Mouse (Mus musculus): ENCODE measurements around the gene Gm20388.

The Gm20388 gene

DNA sequence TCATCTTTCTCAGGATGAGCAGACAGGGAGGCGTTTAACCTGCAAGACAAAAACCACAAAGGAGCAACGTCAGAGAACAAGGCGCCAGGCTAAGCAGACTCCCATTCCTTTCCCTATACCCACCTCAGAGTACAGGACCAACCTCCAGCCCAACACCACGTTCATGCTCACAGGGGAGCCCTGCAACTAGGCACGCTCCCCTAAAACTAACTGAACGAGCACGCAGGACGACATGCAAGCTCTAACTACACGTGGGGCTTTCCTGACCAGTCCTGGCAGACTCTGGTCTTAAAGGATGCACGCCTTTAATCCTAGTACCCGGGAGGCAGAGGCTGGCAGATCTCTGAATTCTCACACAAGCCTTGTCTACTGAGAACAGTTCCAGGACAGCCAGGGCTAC, 1910.7 kb downstream of the Gm20388 start:
- in situ Hi-C loops (cut with MboI, MseI): no loop called here

DNA sequence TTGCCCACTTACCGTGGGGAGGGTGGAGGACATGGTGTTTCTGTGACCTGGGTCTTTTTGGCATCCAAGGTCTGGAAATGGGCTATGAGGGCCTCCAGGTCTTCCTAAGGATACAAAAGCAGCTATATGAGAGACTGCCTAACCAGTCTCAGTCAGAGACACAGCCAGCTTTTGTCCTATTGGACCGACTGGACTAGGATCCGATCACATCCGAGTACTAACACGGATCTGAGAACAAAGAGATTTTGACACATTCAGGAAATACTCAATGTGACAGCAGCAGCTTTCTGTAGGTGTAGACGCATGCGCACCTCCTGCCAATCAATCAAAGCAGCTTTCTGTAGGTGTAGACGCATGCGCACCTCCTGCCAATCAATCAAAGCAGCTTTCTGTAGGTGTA, 1911.1 kb downstream of the Gm20388 start:
- in situ Hi-C loops (cut with MboI, MseI): no loop called here

DNA sequence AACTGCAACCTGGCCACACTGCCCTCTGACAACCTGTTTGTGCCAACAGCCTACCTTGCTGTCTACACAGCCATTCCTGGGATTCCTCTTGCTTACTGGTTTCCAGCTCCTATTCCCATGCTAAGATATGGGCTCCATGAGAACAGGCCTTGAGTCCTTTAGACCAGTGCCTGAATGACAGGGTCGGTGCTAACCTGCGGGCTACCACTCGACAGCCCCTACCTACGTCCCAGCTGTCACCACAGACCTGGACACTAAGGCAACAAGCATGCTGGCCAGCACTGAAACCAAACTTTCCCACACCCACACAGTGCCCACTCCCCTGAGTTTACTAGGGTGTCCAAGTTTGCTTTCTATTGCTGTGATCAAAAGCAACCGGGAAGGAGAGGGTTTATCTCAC, 1917.1 kb downstream of the Gm20388 start:
- in situ Hi-C loops (cut with MboI, MseI): no loop called here

DNA sequence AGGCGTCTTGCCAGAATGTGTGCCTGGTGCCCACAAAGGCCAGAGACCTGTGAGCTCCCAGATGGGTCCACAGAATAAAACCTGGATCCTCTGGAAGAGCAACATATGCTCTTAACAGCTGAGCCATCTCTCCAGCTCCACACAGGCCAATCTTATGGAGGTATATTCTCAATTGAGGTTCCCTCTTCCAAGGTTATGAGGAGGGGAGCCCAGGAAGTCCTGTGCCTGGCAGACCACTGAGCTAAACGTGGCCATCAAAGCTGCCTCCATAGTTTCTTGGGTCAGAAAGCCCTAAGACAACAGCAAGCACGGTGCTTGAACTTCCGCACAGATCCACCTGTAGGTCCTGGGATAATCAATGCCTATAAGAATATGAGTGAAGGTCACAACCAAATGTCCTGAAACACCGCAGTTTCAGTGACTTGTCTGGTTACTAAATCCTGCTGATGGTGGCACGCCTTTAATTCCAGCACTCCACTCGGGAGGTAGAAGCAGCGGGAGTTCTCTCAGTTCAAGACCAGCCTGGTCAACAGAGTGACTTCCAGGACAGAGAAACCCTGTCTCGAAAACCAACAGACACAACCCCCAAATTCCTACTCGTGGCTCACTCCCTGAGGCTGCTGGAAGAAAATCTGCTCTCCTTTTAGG, 1917.9 kb downstream of the Gm20388 start:
- in situ Hi-C loops (cut with MboI, MseI): no loop called here

GRCm38 (mm10) chr8:121829048-121829776, 1918.6 kb downstream of the Gm20388 start, which contains the start of gene Klhdc4:
Klhdc4 (minus strand) TSS chr8:121829569.
- in situ Hi-C loops (cut with MboI, MseI): no loop called here

DNA sequence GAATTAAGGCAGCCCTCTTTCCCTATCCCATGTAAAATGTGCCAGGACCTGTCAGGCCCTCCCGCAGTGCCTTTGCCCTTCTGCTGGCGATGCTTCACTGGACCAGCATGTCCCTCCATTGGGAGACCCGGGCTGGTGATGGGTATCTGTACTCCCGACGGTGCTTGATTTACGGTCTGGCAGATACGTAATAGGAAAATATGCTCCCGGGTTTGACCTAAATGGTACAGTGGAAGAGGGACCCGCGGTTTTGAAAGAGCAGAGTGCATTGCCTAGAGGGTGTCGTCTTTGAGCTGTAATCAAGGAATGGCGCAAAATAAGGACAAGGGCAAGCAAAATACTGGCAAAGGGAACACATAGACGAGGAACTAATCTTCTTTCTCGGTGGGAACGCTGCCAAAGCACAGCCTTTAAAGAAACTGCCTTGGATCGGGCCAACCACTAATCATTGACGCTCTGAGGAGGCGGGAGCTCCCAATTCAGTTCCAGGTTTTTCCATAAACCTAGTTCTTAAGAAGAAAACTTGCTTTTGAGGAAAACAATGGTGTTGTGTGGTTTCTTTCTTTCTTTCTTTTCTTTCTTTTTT, 1919.2 kb downstream of the Gm20388 start:
- in situ Hi-C loops (cut with MboI, MseI): no loop called here

GRCm38 (mm10) chr8:121832061-121832460, 1921.4 kb downstream of the Gm20388 start:
- in situ Hi-C loops (cut with MboI, MseI): no loop called here

- in situ Hi-C loops (cut with MboI, MseI): no loop called here
These were observed 1921.9 kb downstream of the Gm20388 start for GRCm38 (mm10) chr8:121832503-121832902.

DNA sequence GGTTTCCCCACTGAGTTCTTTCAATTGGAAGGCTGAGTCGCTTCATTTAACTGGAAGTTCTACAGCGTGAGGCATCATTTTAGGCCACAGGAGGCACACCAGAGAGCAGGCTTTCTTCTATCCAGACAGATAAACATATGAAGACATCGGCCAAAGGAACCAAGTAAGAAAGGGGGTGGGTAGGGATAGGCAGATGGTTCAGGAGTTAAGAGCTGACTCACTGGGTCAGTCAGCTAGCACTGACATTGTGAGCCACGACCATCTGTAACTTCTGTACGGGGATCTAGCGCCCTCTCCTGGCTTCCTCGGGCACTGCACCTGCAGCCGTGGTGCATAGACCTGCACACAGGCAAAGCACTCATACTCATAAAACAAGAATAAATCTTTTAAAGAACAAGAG, 1930.6 kb downstream of the Gm20388 start:
- in situ Hi-C loops (cut with MboI, MseI): no loop called here

DNA sequence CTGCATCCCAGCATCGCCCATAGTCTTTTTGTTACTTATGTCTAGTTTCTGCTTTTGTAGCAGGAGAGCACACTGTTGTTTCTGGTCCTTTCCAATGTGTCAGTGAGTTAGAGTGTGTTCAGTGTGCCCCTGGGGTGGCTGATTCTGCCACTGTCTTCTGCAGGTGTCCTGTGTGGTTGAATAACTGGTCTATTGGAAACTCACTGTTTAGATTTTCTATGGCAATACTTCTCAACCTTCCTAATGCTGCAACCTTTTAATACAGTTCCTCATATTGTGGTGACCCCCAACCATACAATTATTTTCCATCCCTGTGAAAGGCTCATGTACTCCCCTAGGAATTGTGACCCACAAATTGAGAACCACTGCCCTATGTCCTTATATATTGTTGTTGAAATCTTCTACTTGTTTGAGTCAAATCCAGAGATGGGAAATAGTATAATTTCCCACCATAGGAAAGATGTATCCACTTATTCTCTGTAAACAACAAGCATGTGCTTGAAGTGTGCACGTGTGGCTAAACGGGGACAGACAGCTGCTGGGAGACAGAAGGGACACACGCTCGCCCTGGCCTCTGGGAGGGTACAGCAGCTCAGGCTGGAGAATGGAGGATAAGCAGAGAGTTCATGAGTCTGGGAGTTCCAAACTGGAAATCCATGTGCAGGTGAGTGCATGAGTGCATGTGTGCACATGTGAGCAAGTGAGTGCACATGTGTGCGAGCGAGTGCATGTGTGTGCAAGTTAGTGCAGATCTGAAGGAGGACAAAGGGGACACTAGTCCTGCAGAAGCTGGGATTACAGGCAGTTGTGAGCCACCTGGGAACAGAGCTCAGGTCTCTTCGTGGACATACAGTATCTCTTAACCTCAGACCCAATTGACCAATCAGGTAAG, 1931.7 kb downstream of the Gm20388 start:
- in situ Hi-C loops (cut with MboI, MseI): no loop called here

DNA sequence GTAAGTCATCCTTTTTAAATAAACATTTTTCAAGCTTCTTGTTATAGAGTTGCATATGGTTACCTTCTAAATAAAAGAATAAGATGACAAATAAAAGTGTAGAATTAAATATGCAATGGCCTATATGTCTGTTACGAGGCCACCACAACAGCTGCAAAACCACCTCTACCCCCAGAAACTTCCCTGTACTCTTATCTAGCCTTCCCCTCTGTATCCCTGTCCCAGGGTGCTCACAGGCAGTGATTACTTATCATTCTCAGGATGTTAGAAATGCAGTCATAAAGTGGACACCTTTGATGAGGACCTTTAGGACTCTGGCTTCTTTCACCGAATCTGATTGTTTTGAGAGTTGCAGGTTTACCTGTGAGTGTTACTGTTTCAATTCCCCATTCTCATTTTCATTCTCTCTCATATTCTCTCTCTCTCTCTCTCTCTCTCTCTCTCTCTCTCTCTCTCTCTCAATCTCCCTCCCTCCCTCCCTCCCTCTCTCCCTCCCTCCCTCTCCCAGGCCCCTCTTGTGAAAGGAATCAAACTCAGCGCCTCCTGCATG, 1932.6 kb downstream of the Gm20388 start:
- in situ Hi-C loops (cut with MboI, MseI): no loop called here

GRCm38 (mm10) chr8:121844765-121845164, 1934.1 kb downstream of the Gm20388 start:
- in situ Hi-C loops (cut with MboI, MseI): loop anchor here (5.0 kb wide), 1 partner anchor 428 kb away; no protein-coding TSS in a partner anchor

- in situ Hi-C loops (cut with MboI, MseI): loop anchor here (5.0 kb wide), 1 partner anchor 425 kb away; no protein-coding TSS in a partner anchor
These were observed 1936.2 kb downstream of the Gm20388 start for GRCm38 (mm10) chr8:121846815-121847214.

DNA sequence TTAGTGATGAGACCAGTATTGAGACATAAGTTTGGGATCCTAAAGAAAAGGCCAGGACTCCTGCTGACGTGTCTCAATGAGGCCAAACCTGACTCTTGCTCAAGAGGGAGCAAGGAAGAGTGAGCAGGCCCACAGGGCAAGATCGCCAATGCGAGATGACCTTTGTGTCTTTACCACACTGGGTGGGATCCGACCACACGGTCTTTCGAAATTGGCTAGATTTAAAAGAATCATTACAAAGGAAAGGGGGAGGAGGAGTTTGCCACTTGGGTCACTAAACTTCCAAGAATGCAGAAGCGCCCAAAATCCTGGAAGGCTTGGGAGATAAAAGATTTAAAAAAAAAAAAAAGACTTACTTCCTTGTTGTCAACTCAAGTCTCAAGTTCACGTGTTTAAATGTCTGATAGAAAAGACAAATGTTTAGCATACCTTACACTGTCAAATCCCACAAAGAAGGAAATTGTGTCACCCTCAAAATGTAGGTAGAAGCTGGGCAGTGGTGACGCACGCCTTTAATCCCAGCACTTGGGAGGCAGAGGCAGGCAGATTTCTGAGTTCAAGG, 1936.7 kb downstream of the Gm20388 start:
- in situ Hi-C loops (cut with MboI, MseI): loop anchor here (5.0 kb wide), 1 partner anchor 425 kb away; no protein-coding TSS in a partner anchor

DNA sequence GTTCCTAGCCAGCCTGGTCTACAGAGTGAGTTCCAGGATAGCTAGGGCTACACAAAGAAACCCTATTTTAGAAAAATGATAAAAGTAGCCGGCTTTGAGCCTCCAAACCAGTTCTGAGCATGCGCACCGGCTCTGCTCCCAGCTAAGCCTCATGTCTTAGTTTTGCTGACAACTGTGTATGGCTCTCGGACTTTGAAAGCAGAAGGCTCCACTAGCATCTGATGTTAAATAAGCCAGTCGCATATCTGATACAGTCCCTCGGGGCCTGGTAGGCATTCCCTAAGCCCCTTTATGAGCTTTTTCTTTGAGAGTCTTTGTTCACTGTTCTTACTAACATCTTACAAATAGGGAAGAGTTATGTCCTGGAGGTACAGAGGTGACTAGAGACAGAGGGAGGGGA, 1937.3 kb downstream of the Gm20388 start:
- in situ Hi-C loops (cut with MboI, MseI): loop anchor here (5.0 kb wide), 1 partner anchor 424 kb away; no protein-coding TSS in a partner anchor

GRCm38 (mm10) chr8:121848495-121848894, 1937.9 kb downstream of the Gm20388 start:
- in situ Hi-C loops (cut with MboI, MseI): loop anchor here (5.0 kb wide), 1 partner anchor 424 kb away; no protein-coding TSS in a partner anchor

DNA sequence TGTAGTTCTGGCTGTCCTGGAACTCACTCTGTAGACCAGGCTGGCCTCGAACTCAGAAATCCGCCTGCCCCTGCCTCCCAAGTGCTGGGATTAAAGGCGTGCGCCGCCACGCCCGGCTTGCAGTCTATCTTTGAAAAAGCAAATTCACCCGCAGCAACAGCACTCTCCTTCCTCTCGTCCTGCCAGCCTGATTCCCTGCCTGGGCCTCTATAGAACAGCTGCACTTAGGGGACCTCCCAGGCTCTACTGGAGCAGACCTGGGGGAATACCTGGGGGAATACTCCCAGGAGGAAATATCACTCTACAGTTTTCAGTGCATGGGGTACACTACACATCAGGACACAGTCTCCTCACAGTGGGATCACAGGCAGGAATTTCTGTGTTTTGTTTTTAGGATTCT, 1938.7 kb downstream of the Gm20388 start:
- in situ Hi-C loops (cut with MboI, MseI): loop anchor here (5.0 kb wide), 1 partner anchor 423 kb away; no protein-coding TSS in a partner anchor

- in situ Hi-C loops (cut with MboI, MseI): no loop called here
These were observed 1939.4 kb downstream of the Gm20388 start for GRCm38 (mm10) chr8:121850018-121850417.

DNA sequence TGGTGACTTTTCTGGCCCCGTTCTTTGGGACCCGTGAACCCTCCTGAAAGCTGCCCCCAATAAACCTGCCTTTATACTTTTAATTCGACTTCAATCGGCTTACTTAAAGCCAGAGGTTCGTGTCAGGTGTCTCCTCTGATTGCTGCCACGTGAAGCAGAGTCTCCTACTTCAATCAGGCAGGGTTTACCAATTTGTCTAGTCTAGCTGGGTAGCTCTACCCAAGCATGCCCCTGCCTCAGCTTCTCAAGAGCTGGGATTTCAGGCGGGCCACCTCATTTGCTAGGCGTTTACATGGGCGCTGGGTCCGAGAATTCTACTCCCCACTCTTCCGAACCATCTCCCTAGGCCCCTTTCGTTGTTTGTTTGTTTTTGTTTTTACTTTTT, 1939.8 kb downstream of the Gm20388 start:
- in situ Hi-C loops (cut with MboI, MseI): no loop called here

DNA sequence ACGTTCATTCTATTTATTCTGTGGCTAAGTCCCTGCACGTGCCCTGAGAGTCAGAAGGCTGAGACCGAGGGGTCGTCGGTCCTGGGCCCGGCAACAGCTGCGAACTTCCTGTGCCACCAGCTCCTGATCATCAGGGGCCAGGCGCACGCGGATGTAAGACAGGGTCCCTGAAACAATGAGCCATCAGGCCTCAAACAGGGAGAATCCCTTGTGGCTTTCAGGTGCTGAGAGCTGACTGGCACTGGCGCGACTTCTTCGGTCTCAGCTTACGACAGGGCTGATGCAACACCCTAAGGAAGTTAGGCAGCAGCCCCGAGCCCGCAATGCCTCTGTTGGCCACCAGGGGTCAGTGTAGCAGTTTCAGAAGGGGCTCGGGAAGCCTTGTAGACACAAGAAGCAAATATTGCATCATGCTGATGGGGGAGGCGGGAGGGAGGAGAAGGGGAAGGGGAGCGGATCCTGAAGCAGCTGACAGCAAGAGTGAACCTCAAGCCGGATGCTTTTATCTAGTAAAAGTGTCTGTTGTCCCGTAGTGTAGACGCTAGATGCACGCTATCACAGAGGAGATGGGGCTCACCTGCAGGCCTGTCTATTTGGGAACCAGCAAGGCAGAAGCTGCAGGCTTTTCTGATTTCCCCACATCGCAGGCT, 1940.3 kb downstream of the Gm20388 start:
- in situ Hi-C loops (cut with MboI, MseI): no loop called here

Data from T-helper 1 cell (primary cell).